ENCODE assay signal across 8 mouse cellular contexts in genomic region chr7:105581094-105581703, GRCm38 (mm10). TPM values are rescaled to one million over a fixed set of nuclear protein-coding genes. Genes with fewer than 3 reads are reported as not detected.
DNase-seq lines count a peak whose midpoint lies in the region; ATAC-seq and TF ChIP-seq lines count a peak whose summit lies in the region.

TSS of gene Apbb1 (minus strand) at chr7:105581653.

- peak within 1 kb of the TSS; percentile 64 for H3K9ac ChIP-seq in lung, embryonic 14.5 days

- H3K27me3 ChIP-seq in lung, embryonic 14.5 days (ENCODE audit: insufficient read depth, low read length): no peaks in the 10 kb centered on the region

- peak within 1 kb of the TSS; percentile 67 for H3K4me2 ChIP-seq in lung, embryonic 14.5 days

- peak within 1 kb of the TSS; percentile 94 for H3K4me3 ChIP-seq in layer of hippocampus, adult 2 months
- peak within 1 kb of the TSS; percentile 77 for H3K4me3 ChIP-seq in lung, embryonic 14.5 days (ENCODE audit: low read depth, low read length)

- WGBS in lung, embryonic 14.5 days: under 1% methylated on average over 50 of the region's 54 CpGs

- H3K36me3 ChIP-seq in lung, embryonic 14.5 days (ENCODE audit: insufficient read depth): no peaks in the 10 kb centered on the region

- peak within 1 kb of the TSS; percentile 95 for H3K27ac ChIP-seq in layer of hippocampus, adult 2 months
- H3K27ac ChIP-seq in lung, embryonic 14.5 days (ENCODE audit: low read depth): peak within 1 kb of the TSS; percentile 56; the same call in 1 of the 2 replicates

- intact Hi-C loops in heart, postnatal 36 days (cut with DNase I): loop anchor here (1.0 to 2.0 kb wide), 2 partner anchors 26 to 47 kb away; partner anchors contain the start of gene Smpd1

- no peaks in the 10 kb centered on the region; the same call in 1 of the 2 replicates for H3K4me1 ChIP-seq in lung, embryonic 14.5 days (ENCODE audit: insufficient read depth)

- peak; percentile 24; the same call in 1 of the 2 replicates for TF ChIP-seq CTCF in layer of hippocampus, adult 2 months (conservative IDR thresholded peaks at IDR 0.05)
- TF ChIP-seq CTCF in lung, embryonic 14.5 days (IDR thresholded peaks at IDR 0.05; ENCODE audit: low read depth): no peak

- peak; percentile 84 for DNase-seq in NIH3T3 (ENCODE audit: low read depth)
- DNase-seq in cerebellum, adult 9-10 months: peak; percentile 91
- DNase-seq in forelimb bud, embryonic 11.5 days (ENCODE audit: low read depth, low spot score): peak; percentile 79
- DNase-seq in heart, postnatal 36 days: peak; percentile 77 to 87
- peak; percentile 74 to 78 for DNase-seq in layer of hippocampus, adult 2 months (ENCODE audit: low spot score in 2 of 2)
- DNase-seq in lung, embryonic 14.5 days: peak; percentile 79
- DNase-seq in thymus, adult 18-20 months: peak; percentile 22 to 34

- ATAC-seq in lung, embryonic 14.5 days (ENCODE audit: insufficient read depth): peak; percentile 91
- peak; percentile 56; the same call in 1 of the 2 replicates for ATAC-seq in neutrophil, adult 5-6 weeks (ENCODE audit: extremely low read depth, insufficient number of reproducible peaks, low FRiP score, poor library complexity, severe bottlenecking)

- no peaks in the 10 kb centered on the region for H3K9me3 ChIP-seq in lung, embryonic 14.5 days (ENCODE audit: low read depth, low read length)

RNA-seq across cellular contexts. Expression of gene Apbb1, which starts in this region (rescaled TPM):
- 100 to 1,000 TPM; 116 TPM for total RNA-seq in heart, postnatal 36 days (2021)
- 100 to 1,000 TPM; 360 to 370 TPM for total RNA-seq in layer of hippocampus, adult 2 months (2021)
- polyA plus RNA-seq in lung, embryonic 14.5 days (2014; fragmentation: Nextera tagmentation; extraction: Ambion mirVana): 36.6 and 37.6 TPM in 2 replicates
- total RNA-seq in neutrophil, adult 5-6 weeks (2017): 1.8 and 5.6 TPM in 2 replicates

Comparison
In these comparisons a context has a peak if more than half of its experiments do, and no peak if none do; other contexts are left out.
1. Peak in every context shown above with its lines: DNase-seq, ATAC-seq, H3K4me3 ChIP-seq and H3K27ac ChIP-seq.
2. RNA of gene Apbb1 (total RNA-seq): 360 to 370 TPM in layer of hippocampus, adult 2 months and 116 TPM in heart, postnatal 36 days; 1.8 to 5.6 TPM in neutrophil, adult 5-6 weeks; every median in the first group is over 10 times any median in the second.
3. DNase-seq: peak in every context shown above with its lines; median percentile 91 in cerebellum, adult 9-10 months; 84 in NIH3T3; 82 in heart, postnatal 36 days; 79 in forelimb bud, embryonic 11.5 days; 79 in lung, embryonic 14.5 days; 76 in layer of hippocampus, adult 2 months; 28 in thymus, adult 18-20 months.